Mouse (Mus musculus) urinary bladder, adult 2 months (tissue): ENCODE measurements at regions not wholly inside any gene's neighbourhood (a gene's known extent, or its start where the extent isn't known, plus 50 kb on each side); places are given as distances from the start of the nearest gene placed in this dataset.

Experiments
- DNase-seq: peaks from one replicate; pipeline ENCODE4 v3.0.0; 2022; ENCODE audit warnings: low spot score

DNA sequence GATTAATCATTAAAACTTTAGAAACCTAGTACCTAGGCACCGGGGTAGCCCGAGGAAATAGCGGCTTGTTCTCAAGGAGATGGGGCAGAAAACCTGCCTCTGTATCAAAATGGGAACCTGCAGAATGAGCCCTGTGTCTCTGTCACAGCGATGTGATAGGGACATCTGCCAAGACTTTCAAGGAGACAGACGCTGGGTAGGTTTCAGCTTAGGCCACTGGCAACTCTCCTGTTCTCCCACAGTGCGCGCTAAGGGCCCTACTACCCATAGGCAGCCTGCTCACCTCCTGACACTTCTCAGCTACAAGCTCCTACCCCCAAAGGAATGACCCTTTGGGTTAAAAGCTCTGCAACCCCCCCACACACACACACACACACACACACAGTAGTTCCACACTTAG lies 396.4 kb downstream of the Sox9 start:
- DNase-seq: no peak

GRCm38 (mm10) chr11:113180008-113180407 lies 398.0 kb downstream of the Sox9 start:
- DNase-seq: no peak

DNA sequence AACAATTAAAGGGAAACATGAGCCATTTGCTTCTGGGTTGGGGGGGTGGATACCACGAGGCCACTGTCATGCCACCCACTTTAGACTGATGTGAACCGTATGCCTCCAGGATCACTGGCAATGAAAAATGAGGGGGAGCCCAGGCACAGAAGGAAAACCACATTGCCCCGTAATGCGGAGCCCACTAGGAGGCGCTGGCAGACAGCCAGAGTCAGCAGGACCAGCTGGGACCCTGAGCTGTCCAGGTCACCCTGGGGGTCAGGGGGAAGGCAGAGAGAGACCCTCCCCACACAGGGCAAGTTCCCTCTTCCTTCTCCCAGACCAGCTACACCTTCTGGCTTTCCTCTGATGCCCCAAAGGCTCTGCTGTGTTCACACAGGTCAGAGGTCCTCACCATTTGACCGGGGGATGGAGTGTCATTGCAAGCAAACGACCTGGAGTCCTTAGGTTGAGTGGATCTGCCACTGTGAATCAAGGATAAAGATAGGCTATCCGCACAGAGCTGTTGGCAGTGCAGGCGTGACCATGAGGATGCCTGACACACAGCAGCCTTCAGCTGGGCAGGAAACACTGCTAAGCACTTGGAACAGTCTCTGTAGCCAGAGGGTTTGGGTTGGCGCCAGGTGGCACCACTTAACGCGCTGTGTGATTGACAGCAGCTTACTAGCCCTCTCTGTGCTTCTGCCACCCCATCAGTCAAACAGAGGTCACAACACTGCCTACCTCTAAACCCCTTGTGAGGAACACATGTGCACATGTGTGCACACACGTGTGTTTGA lies 400.2 kb downstream of the Sox9 start:
- DNase-seq: no peak

DNA sequence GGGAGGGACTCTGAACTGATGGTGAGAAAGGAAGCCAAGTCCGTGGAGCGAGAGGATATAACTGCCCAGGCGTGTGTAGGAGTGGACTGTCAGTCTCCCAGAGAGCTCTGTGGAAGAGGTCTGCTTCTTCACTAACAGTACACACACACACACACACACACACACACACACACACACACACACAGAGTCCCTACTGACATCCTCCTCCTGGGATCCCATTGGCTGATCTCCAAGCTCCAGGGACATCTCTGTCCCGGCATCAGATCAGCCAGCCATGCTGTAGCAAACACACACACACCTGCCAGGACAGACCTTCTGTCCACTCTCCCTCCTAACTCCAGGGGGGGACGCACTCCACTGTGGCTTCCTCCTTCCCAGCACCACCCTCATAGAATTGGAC lies 401.5 kb downstream of the Sox9 start:
- no peak for DNase-seq

DNA sequence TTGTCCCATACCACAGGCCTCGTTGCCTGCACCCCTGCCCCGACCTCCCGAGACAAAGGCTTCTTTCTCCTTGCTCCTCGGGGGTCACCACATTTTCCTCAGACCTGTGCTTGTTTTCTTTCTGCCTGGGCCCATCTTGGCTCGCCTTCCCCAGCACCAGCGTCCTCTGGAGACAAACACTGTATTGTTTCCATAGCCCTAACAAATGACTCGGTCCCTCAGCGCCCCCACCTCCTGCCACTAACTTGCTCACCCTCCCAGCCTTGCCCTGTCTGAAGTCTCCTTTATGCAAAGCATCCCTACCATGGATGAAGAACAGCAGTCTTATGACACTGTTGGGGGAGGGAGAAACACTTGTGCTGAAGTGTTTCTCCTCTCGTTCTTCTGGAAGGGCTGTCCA lies 402.1 kb downstream of the Sox9 start:
- DNase-seq: no peak

DNA sequence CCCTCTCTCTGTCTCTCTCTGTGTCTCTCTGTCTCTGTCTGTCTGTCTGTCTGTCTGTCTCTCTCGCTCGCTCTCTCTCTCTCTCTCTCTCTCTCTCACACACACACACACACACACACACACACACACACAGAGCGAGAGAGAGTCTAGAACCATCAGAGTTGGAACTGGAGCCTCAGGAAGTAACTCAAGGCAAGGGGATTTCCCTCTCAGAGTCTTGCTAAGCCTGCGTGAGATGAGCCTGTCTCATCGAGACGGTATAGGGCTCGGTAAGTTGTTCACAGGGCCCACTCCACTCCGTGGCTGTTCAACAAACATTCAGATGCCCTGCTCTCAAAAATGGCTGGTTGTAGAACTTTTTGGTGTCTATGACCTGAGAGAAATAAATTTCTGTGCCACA lies 405.4 kb downstream of the Sox9 start:
- DNase-seq: no peak

GRCm38 (mm10) chr11:113188263-113188920 lies 406.4 kb downstream of the Sox9 start:
- no peak for DNase-seq

GRCm38 (mm10) chr11:113190006-113190405 lies 408.0 kb downstream of the Sox9 start:
- DNase-seq: no peak

GRCm38 (mm10) chr11:113190520-113190919 lies 408.5 kb downstream of the Sox9 start:
- DNase-seq: no peak

DNA sequence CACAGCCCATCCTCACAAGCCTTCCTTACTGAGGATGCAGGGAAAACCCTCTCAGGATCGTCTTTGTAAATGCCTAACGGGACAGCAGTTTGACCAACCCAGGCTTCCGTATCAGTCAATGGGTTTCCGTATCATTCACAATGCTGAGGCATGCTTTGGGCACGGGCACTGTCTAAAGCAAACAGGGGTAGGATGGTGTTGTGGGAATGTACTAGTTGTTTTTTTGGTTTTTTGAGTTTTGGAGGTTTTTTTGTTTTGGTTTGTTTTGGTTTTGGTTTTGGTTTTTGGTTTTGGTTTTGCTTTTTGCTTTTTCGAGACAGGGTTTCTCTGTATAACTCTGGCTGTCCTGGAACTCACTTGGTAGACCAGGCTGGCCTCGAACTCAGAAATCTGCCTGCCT lies 409.0 kb downstream of the Sox9 start:
- DNase-seq: no peak

GRCm38 (mm10) chr11:113192086-113192856 lies 410.2 kb downstream of the Sox9 start:
- DNase-seq: no peak

GRCm38 (mm10) chr11:113194144-113194827 lies 412.3 kb downstream of the Sox9 start:
- DNase-seq: no peak
